Mouse (Mus musculus): ENCODE measurements around the gene Sox21.

- TF ChIP-seq MAX (IDR thresholded peaks at IDR 0.05) (no peak), MYOG (IDR thresholded peaks at IDR 0.05; ENCODE audit: control insufficient read depth, extremely low read depth, insufficient read length) (no peak), CTCF (IDR thresholded peaks at IDR 0.05; ENCODE audit: control insufficient read depth, insufficient read depth, insufficient read length) (no peak)
These were observed 2.9 kb downstream of the Sox21 start for GRCm38 (mm10) chr14:118233786-118234540.

All from C2C12 (cell line).